Mouse (Mus musculus) heart, adult 11 months (tissue): ENCODE measurements around the gene Slc38a9.
A peak's percentile ranks its signal among the peaks of the same experiment; 100 is the strongest.

Experiments used
- DNase-seq: peaks from one replicate; pipeline ENCODE4 v3.0.0; 2022

Gene Slc38a9

DNA sequence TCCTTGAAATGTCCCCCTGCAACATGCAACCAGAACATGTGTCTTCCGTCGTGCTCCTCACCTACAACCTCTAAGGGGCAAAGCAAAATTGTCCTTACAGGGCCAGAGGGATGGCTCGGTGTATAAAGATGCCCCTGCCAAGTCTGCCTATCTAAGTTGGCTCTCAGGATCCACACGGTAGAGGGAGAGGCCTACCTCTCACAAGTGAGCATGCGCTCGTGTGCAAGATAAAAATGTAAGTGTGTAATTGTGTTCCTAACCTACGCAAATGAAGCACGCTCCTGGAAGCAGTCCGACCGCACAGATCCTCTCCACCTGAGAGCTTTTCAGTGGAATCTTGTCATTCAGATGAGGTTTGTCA is 86.1 kb downstream of the Slc38a9 start:
- peak; percentile 81 for DNase-seq

DNA sequence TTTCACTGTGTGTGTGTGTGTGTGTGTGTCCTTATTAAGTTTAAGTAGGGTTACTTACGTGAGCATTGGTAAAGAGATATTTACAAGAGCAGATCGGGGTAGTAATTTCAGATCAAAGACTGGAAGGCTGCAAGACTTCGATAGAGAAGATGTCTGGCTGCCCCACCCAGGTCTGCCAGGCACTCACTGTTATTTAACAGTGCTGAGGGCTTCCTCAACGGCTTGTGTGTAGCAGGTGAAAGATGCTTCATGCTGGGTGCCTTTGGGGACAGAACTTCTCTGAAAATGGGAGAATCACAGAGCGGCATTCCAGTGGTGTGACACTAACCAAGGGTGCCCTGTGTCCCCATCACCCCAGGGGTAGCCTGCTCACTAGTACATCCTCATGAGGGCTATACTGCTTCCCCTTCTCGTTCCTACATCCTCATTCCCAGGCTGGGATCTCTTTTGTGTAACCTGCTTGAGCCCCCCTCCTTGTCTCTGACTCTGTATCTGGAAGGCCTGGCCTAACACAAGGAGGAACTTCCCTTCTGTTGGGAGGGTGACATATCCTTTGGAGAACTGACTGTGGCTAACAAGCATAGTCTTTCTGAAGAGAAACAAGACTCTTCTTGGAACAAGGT is 87.4 kb downstream of the Slc38a9 start:
- peak; percentile 88 for DNase-seq

DNA sequence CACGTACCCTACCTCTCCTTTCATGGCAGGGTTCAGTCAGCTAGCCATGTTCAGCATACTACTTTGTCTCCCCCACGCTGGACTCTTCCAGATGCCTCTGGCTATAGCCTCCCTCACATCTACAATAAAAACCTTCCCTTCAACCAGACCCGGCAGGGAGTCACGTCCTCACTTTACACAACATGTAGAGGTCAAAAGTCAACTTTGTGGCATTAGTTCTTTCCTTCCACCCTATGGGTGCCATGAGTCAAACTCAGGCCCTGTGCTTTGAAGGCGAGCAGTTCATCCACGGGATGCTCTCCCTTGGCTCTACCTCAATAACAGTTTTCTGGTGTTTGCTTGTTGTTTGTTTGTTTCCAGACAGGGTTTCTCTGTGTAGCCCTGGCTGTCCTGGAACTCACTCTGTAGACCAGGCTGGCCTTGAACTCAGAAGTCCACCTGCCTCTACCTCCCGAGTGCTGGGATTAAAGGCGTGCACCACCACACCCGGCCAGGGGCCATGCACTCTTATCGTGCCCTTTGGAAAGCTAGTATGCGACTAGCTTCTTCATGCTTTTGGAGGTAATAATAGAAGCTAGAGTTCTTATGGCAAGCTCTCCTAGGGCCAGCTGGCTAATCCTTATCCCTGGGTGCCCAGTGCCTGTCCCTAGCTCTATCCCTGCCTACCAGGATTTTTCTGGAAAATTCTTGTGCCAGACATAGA is 88.4 kb downstream of the Slc38a9 start:
- peak; percentile 85 for DNase-seq

DNA sequence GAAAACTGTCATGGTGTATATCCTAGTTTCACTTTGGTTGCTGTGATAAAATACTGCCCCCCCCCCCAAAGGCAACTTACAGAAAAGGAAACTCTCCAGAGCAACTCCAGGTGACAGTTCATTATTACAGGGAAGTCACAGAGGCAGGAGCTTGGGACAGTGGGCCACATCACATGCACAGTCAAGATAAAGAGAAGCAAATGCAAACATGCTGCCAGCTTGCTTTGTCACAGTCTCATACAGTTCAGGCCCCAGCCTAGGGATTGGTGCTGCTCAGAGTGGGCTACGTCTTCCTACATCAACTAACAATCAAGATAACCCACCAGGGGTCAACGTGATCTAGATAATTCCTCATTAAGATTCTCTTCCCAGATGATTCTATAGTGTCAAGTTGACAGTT is 89.3 kb downstream of the Slc38a9 start:
- DNase-seq: peak; percentile 74

DNA sequence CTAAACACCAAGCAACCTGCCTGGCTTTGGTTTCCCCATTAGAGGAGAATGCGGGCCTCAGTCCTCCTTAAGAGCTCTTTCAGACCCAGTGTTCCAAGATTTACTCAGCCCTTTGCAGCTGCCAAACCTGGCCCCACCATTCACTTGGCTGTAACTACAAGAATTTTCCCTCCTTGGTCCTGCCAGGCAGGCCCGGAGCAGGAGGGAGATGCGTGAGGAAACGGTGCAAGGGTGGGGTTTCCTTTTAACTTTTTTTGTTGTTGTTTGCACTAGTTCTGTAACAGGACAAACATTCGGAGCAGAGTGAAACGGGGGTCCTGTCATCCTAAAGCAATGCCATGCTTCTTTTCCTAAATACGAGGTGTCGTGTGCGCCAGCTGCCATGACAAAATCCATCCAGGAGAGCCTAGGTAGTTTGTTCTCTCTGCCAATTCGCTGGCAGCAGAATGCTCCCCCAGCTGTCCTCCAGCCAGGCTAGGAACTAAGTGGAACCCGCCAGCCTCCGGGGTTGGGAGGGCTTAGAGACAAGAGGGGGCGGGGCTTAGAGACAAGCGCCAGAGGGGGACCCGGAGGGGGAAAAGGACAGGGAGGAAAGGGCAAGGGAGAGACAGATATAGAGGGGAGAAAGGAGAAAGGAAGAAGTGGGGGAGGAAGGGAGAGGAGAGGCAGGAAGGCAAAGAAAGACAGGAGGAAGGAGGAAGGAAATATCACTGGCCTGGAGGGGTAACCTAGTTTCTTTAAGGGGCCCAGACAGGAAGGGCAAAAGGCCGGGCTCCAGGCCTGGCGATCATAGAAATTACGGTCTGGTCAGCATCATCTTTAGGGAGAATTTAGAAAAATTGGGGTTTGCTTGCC is 91.1 kb downstream of the Slc38a9 start:
- DNase-seq: peak; percentile 99

DNA sequence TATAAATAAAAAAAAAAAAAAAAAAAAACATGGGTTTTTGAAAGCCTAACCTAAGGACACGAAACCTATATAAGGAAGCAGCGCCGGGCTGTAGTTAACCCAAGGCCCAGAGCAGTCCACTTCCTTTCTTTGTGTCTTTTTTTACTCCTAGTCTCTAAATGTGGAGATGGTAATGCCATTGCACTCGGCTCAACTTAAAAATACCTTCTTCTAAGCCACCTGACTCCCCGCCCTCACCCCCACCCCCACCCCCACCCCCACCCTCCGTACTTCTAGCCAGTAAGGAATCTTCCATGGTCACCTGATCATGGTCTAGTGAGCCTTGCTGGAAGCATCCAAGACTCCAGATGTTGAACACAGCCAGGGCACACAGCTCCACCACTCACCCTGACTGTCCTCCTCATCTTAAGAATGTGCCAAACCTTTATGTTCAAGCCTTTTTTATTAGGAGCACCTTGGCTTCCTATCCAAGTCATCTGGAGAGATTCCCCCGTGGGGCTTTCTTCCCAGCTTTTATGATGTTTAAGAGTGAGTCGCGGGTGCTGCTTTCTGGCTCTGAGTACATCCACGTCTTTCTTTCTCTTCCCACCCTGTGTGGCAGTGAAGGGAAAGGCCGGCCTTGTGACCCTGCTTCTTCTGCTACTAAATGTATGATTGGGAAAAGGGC is 91.9 kb downstream of the Slc38a9 start:
- peak; percentile 92 for DNase-seq

DNA sequence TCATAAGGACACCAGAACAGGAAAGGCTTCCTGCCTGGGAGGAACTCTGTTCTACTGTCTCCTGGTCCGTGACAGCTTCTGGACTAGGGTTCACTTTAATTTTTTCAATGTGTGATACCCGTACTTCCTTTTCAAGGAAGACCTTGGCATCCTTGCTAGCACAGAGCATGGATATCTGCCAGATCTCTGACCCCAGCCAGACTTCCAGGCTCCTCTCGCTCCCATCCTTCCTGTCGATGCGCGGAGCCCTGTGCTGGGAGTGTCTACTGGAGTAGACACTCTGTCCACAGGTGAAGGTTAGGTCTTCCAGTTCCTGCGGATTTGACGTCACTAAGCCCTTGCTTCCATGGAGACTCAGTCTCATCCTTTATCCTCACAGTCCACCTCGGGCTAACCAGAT is 93.0 kb downstream of the Slc38a9 start:
- peak; percentile 97 for DNase-seq

DNA sequence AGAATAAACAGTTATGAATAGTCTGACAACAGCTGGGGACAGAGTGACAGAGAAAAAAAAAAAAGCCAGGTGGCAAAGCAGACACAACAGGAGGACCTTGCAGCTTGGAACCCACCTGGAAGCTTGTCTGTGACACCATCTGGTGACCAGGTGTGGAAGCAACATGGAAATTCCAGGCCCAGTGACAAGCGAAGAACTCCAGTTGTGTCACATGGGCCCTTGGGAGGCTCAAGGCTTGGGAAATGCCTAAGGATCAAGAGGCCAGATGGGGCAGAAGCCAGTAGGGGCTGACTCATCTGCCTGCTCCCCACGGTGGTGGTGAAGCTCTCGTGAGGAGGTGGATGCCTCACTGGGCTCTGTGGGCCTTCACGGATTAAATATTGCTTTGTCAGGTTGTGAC is 94.3 kb downstream of the Slc38a9 start:
- peak; percentile 94 for DNase-seq

DNA sequence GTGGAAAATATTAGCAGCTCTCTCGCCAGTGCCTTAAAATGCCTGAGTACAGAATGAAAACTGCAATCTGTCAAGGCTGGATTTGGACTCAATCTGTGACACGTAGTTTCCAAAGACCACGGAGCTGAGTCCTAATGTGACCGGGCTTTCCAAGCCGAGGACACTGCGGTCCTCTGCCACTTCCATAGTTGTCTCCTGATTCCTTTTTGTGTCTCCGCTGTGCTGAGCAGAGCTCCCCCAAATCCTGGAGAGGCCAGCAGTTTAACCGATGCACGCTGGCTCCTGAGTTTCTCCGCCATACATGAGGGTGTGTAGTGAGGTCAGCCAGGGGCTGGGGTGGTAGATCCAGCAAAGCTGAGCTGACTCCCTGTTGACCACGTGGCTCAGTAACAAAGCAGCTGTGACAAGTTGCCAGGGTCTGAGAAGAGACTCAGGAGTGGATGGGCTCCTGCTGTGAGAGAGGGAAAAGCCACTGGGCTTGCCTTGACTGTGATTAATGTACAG is 95.0 kb downstream of the Slc38a9 start:
- DNase-seq: peak; percentile 97

DNA sequence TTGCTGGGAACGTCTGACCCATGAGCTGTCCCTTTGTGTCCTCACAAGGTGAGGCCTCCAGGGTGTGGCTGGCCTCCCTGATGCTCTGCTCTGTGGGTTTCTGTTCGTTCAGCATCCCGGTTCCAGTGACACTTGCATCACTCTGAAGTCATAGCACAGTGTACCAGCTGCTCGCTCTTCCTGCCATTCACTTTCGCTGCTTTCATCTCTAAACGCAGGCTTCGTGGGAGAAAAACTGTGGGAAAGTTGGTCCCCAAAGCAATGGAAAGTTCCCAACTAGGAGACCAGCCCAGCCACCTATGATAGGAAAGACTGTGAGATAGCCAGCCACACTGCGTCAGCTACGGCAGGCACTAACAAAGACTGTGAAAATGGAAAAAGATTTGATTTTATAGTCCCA is 96.8 kb downstream of the Slc38a9 start:
- peak; percentile 91 for DNase-seq

DNA sequence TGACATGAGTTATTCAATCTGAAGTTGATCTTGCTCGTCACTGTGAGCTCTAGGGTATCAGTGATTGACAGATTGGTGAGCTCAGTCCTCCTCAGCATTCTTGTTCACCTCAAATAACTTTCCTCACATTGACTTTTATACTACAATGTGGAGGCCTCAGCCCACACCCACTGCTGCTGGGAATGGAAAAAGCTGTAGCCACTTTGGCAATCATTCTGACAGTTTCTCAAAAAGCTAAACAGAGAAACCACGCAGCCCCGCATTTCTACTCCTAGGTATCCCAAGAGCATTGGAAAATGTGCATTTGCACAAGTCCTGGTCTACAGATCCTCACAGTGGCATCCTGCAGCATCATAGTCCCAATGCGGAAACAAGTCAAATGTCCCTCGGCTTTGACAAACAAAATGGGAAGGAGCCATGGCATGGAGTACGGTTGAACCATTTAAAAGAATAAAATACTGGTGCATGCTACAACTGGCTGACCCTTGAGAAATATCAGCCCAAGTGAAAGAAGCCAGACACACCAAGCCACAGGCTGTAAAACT is 98.1 kb downstream of the Slc38a9 start:
- peak; percentile 90 for DNase-seq

DNA sequence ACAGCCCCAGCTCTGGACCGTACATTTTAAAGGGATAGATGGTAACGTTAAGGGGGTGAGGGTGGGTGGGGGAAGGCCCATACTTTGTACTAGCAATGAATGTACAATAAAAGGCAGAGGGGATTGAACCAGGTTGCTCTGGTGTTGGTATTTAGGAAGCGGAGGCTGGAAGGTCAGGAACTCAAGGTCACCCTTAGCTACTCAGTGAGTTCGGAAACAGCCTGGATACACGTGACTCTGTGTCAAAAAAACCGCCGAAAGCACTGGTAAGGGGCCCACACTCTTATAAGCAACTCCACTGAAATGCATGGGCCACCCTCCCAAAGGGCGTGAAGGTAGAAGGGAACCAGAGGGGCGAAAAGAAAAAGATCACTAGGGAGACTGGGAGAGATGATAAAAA is 98.8 kb downstream of the Slc38a9 start:
- DNase-seq: no peak

DNA sequence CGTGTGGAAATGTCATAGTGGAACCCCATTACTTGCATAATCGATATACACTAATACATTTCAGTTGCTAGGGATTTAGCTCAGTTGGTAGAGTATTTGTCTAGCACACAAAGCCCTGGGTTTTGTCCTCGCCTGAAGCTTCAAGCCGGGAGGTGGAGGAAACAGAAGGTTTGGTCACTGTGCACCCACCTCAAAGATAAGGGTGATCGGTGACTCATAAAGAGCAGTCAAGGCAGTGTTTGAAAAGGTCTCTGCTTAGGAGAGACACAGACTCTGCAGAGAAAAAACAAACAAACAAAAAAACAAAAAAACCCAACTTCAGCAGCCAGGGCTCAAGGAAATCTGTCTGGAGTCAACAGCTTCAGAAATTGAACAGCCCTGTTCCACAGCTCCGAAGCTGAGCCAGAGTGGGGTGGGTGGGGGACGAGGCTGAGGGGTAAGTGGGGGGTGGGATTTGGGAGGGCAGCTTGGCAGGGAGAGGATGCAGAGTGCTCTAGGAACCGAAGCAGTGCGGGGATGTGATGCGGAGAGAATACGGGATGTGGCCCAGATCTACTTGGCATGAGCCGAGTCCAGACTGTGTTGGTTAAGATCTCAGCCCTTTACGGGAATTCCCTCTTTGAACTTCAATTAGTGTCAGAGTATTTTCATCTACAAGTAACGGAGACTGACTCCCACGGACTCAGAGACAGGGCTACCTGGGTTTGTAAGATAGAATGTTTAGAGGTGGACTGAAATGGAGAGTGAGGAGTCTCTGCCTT is 99.4 kb downstream of the Slc38a9 start:
- DNase-seq: peak; percentile 92

DNA sequence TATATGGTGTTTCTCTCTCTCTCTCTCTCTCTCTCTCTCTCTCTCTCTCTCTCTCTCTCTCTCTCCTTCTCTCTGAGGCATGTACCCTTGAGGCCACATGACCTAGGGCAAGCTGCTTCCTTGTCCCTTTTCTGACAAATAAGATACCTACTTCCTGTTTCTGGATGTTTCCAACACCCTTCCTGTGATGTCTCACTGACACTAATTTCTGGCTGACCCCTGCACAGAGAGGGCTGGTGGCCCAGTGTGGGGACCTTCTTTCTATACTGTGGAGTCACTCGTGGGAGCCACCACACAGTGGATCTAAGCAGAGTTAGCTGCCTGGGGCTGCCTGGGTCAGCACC is 100.0 kb downstream of the Slc38a9 start:
- peak; percentile 95 for DNase-seq

DNA sequence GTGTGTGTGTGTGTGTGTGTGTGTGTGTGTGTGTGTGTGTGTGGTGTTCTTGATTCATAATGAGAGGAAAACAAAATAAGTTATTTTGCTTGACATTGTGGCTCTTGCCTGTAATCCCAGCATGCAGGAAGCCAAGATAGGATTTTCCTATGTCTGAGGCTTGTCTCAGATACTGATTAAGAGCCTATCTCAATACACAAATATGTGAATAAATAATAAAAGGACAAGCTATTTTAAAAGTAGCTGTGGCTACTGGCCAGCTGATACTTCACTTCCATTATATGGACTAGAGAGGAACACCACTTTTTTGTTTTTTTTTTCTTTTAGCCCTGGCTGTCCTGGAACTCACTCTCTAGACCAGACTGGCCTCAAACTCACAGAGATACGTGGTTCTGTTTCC is 101.2 kb downstream of the Slc38a9 start:
- no peak for DNase-seq

DNA sequence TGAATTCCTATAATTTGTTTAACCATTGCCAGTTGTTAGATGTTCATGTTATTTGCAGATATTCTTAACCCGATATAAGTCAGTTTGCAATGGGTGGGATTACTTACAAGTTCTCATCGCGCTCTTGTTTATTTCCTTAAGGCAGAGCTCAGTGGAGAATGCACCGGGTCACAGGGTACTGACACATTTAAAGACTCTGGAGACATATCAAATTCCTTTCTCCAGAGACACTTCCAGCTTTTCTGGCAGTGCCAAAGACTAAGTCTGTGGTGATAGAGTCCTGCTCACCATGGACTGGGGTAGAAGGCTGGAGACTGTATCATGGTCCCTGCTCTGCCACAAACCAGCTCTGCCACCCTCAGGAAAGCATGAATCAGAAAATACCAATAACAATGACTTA is 102.0 kb downstream of the Slc38a9 start:
- DNase-seq: peak; percentile 91

DNA sequence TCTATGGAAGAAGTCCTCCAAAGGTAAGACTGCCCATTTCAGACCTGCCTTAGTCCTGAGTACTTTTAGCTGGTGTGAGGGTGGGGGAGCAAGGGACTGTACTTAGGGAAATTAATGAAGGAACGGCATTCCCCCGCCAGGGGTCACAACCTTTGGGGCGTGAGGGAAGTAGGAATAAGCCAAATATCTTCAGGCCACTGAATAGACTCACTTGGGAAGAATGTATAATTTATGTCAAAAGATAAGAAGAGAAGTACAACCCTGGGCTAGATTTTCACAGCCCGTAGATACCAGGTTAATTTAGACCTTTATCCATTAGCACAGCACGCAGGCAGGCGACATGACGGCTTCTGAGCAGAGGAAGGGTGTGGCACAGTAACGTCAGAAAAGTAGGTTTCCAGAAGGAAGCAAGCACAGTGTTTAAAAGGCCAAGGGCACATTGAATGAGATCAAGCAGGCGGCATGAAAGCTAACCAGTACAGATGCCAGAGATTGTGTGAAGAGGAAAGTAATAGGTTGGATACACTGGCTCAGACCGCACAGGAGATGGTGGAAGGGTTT is 103.1 kb downstream of the Slc38a9 start:
- DNase-seq: peak; percentile 95

DNA sequence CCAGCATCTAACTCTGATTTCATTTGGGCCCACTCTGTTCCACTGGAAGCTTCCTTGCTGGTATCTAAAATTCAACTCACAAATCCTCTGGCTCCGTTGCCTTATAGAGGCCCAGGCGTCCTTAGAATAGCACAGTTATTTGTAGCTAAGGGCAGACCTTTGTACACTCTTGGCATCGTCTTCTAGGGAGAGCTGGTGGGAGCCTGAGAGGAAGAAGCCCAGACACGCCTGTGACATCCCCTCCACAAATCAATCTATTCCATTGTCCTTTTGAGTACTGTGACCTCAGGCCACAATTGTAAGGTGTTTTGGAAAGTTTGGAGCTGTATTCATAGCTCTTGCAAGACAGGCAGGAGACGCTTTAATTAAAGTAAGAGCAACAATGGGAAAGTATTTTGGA is 104.0 kb downstream of the Slc38a9 start:
- peak; percentile 98 for DNase-seq

DNA sequence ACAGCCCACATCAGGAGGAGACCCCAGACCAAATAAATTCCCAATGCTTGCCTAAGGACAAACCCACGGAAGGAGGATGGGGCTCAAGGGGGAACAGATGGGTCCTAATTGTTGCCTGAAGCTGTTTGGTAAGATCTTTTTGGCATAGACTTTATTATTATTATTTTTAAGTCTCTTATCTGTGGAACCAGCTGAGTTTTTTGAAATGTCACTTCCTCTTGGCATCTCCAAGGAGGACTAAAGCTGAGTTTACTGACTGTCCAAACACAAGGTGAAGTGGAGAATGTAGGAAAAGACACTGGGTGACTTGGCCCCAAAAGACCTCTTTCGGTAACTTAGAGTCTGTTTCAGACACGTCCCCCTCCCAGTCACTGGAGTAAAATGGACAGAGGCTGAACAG is 105.1 kb downstream of the Slc38a9 start:
- DNase-seq: no peak

DNA sequence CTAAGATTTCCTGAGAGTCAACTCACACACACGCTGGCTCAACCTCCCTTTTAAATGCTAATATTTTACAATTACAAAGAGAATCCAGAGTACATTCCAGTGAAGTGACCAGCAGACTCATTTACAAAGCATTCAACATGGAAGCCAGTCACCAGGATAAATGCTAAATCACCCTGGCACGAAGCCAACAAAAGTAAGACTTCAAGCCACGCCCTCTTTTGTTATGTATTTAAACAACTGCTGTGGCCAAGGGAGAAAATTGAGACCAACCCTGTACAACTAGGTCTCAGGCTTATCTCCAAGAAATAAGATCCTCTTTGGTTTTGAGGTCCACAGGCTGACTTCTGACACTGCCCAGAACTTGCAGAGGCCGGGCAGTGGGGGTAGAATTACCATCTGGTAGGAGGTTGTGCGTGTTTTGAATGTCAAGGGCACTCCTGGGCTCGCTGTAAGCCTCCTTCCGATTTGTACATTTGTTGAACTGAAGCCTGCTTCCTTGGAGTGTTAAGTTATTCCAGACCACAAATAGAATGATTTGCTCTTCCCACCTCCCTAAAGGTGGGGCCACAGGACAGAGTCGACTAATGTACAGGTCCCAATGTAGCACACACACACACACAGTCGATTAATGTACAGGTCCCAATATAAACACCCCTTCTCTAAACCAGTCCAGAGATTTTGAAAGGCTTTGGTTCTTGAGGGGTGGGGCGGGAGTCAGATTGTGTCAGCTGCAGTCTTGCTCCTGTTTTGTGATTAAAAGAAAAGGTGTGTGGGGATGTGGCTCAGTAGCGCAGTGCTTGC is 110.2 kb downstream of the Slc38a9 start:
- DNase-seq: peak; percentile 94
